Mouse (Mus musculus): ENCODE measurements at regions not wholly inside any gene's neighbourhood (a gene's known extent, or its start where the extent isn't known, plus 50 kb on each side); places are given as distances from the start of the nearest gene placed in this dataset.

- no peak for DNase-seq
These were observed 69.6 kb downstream of the Cetn3 start for GRCm38 (mm10) chr13:81852309-81852978.

- no peak for DNase-seq
These were observed 73.2 kb downstream of the Cetn3 start for GRCm38 (mm10) chr13:81856072-81856471.

GRCm38 (mm10) chr13:81860683-81861082 is 77.8 kb downstream of the Cetn3 start:
- no peak for DNase-seq

GRCm38 (mm10) chr13:81861886-81862600 is 79.2 kb downstream of the Cetn3 start:
- DNase-seq: no peak

- no peak for DNase-seq
These were observed 88.3 kb downstream of the Cetn3 start for GRCm38 (mm10) chr13:81871226-81871625.

- DNase-seq: no peak
These were observed 103.0 kb downstream of the Cetn3 start for GRCm38 (mm10) chr13:81885879-81886278.

GRCm38 (mm10) chr13:81930266-81930665 is 147.4 kb downstream of the Cetn3 start:
- no peak for DNase-seq

- no peak for DNase-seq
These were observed 148.3 kb downstream of the Cetn3 start for GRCm38 (mm10) chr13:81931199-81931598.

GRCm38 (mm10) chr13:81937061-81937460 is 154.2 kb downstream of the Cetn3 start:
- no peak for DNase-seq

- DNase-seq: peak; percentile 10 to 71
These were observed 161.2 kb downstream of the Cetn3 start for GRCm38 (mm10) chr13:81944047-81944446.

GRCm38 (mm10) chr13:81944469-81944868 is 161.6 kb downstream of the Cetn3 start:
- DNase-seq: no peak

GRCm38 (mm10) chr13:81945741-81946140 is 162.9 kb downstream of the Cetn3 start:
- DNase-seq: no peak

GRCm38 (mm10) chr13:81965431-81965830 is 182.6 kb downstream of the Cetn3 start:
- DNase-seq: no peak

- DNase-seq: no peak
These were observed 193.0 kb downstream of the Cetn3 start for GRCm38 (mm10) chr13:81975878-81976277.

GRCm38 (mm10) chr13:81978003-81978402 is 195.1 kb downstream of the Cetn3 start:
- DNase-seq: no peak

- DNase-seq: no peak
These were observed 196.4 kb downstream of the Cetn3 start for GRCm38 (mm10) chr13:81979289-81979688.

GRCm38 (mm10) chr13:81980094-81980493 is 197.2 kb downstream of the Cetn3 start:
- no peak for DNase-seq

- no peak for DNase-seq
These were observed 199.6 kb downstream of the Cetn3 start for GRCm38 (mm10) chr13:81982491-81982890.

GRCm38 (mm10) chr13:82000681-82001212 is 217.9 kb downstream of the Cetn3 start:
- no peak for DNase-seq

GRCm38 (mm10) chr13:82005929-82006726 is 223.3 kb downstream of the Cetn3 start:
- no peak for DNase-seq

- no peak for DNase-seq
These were observed 224.3 kb downstream of the Cetn3 start for GRCm38 (mm10) chr13:82007222-82007621.

GRCm38 (mm10) chr13:82039623-82040022 is 256.7 kb downstream of the Cetn3 start:
- DNase-seq: no peak

- no peak for DNase-seq
These were observed 275.4 kb downstream of the Cetn3 start for GRCm38 (mm10) chr13:82058131-82058731.

Measured in spleen, adult 18-20 months (tissue).